Mouse (Mus musculus) spleen, adult 2 months (tissue): ENCODE data around the gene Ctrc. TPM values are rescaled to one million over a fixed set of nuclear protein-coding genes. Genes with fewer than 3 reads are reported as not detected.

ENCODE experiments used
- DNase-seq, 2 experiments: peaks; one replicate each; pipeline versions ENCODE4 v3.0.0 to v3.0.0-alpha.2; 2012 to 2021; ENCODE audit warnings: low spot score in 2 of 2, low read depth in 1 of 2
- H3K27ac ChIP-seq: fragments of 200-500 bp; 2 replicates; pipeline ENCODE4 v1.5.1; 2012; ENCODE audit warnings: low read length, inconsistent platforms; ENCODE audit not compliant: insufficient read depth
- H3K27me3 ChIP-seq: fragments of 200-500 bp; 2 replicates; pipeline ENCODE4 v1.6.1; 2012; ENCODE audit warnings: mild to moderate bottlenecking, moderate library complexity, low read length, inconsistent platforms; ENCODE audit not compliant: control insufficient read depth, insufficient read depth
- H3K36me3 ChIP-seq: fragments of 200-500 bp; 2 replicates; pipeline ENCODE4 v1.6.1; 2012; ENCODE audit warnings: mild to moderate bottlenecking, low read length, inconsistent platforms; ENCODE audit not compliant: control insufficient read depth, insufficient read depth
- H3K4me1 ChIP-seq: fragments of 200-500 bp; 2 replicates; pipeline ENCODE4 v1.6.1; 2011; ENCODE audit warnings: inconsistent platforms; ENCODE audit not compliant: control insufficient read depth, insufficient read depth, insufficient read length
- H3K4me3 ChIP-seq: fragments of 200-500 bp; 2 replicates; pipeline ENCODE4 v1.5.1; 2011; ENCODE audit warnings: mild to moderate bottlenecking, inconsistent platforms; ENCODE audit not compliant: insufficient read depth, insufficient read length; ENCODE audit errors: extremely low read depth
- CTCF ChIP-seq: fragments of 200-500 bp; IDR thresholded peaks from 2 replicates; pipeline ENCODE4 v1.5.1; 2011; ENCODE audit warnings: mild to moderate bottlenecking, inconsistent platforms; ENCODE audit not compliant: insufficient read depth, insufficient read length, insufficient replicate concordance; ENCODE audit errors: extremely low read depth
- POLR2A ChIP-seq: fragments of 200-500 bp; IDR thresholded peaks from 2 replicates; pipeline ENCODE4 v1.6.1; 2011; ENCODE audit warnings: low read depth, low read length, inconsistent platforms
- WGBS: fragments of 180-500 bp; shearing (Covaris S2); methylation state at CpG from one replicate; pipeline ENCODE4 v1.1.7; 2018; 5-methylcytosine and 5-hydroxymethylcytosine counted together
- polyA plus RNA-seq: library from polyadenylated mRNA; depleted of rRNA; stranded (reverse); fragments of >200 nt; gene quantifications from 2 replicates; pipeline ENCODE4 v1.2.3, GENCODE M21; 2012; rRNA removed

Ctrc gene
- 84.6 and 1,887 TPM in 2 replicates for polyA plus RNA-seq

DNA sequence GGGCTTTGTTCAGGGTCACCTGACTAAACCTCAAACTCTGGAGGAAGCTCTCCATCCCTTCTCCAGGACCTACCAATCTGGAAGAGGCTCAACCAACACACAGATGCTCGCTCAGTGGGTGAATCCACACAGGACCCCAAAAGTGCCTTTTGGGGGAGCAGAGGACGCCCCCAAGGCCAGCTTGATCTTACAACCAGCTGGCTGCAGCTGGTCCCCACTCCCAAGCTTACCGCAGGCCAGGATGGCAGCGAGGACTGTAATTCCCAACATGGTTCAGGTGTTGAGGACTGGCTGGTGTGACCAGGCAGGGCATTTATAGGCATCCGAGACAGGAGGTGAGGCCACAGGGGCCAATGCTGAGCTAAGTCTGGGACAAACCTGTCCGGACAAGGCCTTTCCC, at the start of gene Ctrc:
TSS of gene Ctrc (minus strand) at position 361 of the 400 bp plus-strand sequence.
- Histone ChIP-seq H3K36me3 (no peaks in the 10 kb centered on the region), H3K4me1 (no peaks in the 10 kb centered on the region), H3K4me3 (no peak within 1 kb of the TSS), H3K27ac (no peak within 1 kb of the TSS), H3K27me3 (no peaks in the 10 kb centered on the region)
- 85% methylated on average over 6 of the region's 6 CpGs for WGBS
- no peak for DNase-seq
- no peak for TF ChIP-seq CTCF
- no peak for TF ChIP-seq POLR2A

DNA sequence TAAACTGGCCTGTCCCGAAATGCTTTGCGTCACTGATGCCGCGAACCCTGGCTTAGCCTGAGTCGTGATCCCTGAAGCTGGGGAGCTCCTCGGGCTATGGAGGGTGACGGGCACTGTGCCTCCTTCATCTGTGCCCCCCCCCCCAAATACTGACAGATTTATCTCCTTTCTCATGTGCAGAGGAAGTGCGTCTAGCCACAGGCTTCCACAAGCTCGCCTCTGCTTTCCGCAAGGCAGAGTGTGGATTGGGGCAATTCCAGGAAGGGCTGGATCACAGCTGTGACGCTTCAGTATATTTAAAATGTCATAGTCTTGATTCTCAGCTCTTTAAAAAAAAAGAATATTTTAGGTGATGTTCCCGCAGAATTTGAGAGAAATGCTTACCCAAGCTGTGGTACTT, 49.6 kb upstream of the Ctrc start:
- DNase-seq: no peak
- Histone ChIP-seq H3K27me3 (no peaks in the 10 kb centered on the region), H3K36me3 (no peaks in the 10 kb centered on the region), H3K4me1 (no peaks in the 10 kb centered on the region), H3K4me3 (no peak overlapping the region), H3K27ac (no peak overlapping the region)
- WGBS: 7% methylated on average over 12 of the region's 12 CpGs
- no peak for TF ChIP-seq POLR2A
- no peak for TF ChIP-seq CTCF

DNA sequence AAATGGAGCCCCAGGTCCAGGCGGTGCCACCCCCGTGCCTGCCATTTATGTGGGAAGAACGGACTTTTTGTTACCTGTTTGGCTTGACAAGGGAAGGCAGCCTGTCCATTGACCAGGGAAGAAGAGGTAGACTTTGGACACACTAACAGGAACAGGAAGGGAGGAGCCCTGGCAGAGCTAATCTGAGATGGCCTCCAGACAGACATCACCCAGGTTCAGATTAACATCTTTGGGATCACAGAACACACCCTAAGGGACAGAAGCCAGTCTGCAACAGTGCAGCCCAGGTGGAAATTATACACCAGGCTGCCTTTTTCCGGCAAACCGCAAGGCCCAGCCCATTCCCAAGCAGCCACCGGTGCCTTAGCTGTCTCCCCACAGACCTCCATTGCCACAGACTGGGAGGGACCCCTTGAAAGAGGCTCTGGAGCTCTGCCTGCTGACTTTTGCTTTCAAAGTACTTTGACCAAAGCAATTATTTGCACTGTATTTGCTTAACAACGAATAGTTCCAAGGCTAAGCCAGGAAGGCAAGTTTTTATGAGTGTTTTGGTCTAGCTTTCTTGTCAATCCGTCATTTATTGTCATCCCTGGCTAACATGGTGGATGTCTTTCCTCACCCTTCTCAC, 47.1 kb upstream of the Ctrc start:
- H3K27me3 ChIP-seq: no peaks in the 10 kb centered on the region
- WGBS: 84% methylated on average over 8 of the region's 8 CpGs
- H3K4me1 ChIP-seq: no peaks in the 10 kb centered on the region
- H3K27ac ChIP-seq: no peak overlapping the region
- no peaks in the 10 kb centered on the region for H3K36me3 ChIP-seq
- DNase-seq: no peak
- H3K4me3 ChIP-seq: no peak overlapping the region
- TF ChIP-seq POLR2A: no peak

DNA sequence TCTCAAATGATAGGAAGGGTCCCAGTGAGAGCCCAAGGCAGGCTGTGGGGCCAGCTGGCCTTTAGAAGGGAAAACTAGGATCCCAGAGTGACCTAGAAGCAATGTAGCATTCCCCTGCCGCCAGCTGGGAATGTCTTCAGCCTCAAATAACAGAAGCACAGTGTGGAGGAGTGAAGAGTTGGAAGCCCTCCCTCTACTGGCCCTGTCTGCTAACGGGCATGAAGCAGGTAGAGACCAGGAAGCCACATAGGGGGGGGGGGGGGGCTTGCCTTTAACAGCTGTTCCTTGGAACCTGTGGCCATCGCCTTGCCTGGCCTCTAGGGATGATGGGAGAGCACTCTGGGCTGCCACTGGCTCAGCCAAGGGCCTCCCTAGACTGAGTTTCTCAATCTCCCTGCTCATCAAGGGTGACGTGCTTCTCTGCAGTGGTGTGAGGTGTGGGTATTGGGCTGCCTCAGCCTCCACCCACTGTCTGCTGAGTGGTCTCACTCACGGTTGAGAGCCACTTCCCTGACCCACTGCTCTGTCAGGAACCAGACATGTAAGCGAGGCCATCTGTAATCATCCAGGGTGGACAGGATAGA, 40.3 kb upstream of the Ctrc start:
- no peak overlapping the region for H3K4me3 ChIP-seq
- no peak for TF ChIP-seq POLR2A
- no peak for TF ChIP-seq CTCF
- no peaks in the 10 kb centered on the region for H3K27me3 ChIP-seq
- H3K36me3 ChIP-seq: no peaks in the 10 kb centered on the region
- DNase-seq: no peak
- WGBS: 42% methylated on average over 6 of the region's 6 CpGs
- H3K27ac ChIP-seq: no peak overlapping the region
- H3K4me1 ChIP-seq: no peaks in the 10 kb centered on the region

GRCm38 (mm10) chr4:141885451-141885850, 39.3 kb upstream of the Ctrc start:
- TF ChIP-seq POLR2A: no peak
- TF ChIP-seq CTCF: no peak
- Histone ChIP-seq H3K4me3 (no peak overlapping the region), H3K36me3 (no peaks in the 10 kb centered on the region), H3K4me1 (no peaks in the 10 kb centered on the region), H3K27me3 (no peaks in the 10 kb centered on the region), H3K27ac (no peak overlapping the region)
- 85% methylated on average over 9 of the region's 9 CpGs for WGBS
- no peak for DNase-seq

DNA sequence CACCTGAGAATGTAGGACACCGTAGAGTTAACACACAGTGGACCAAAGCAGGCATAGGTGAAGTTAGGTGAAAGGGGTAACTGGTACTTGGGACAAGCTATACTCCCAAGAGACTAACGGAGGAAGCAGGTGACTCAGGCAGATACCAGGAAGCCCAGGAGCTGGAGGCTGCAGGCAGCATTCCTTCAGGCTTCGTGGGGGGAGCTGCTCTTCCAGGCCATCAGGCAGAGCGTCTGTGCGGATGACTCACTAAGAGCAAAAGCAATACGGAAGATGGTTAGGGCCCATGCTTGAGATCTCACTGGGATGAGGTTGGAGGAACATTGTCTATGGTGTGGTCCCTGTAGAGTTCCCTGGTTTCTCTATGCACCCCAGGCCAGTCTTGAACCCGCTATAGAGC, 36.7 kb upstream of the Ctrc start:
- no peak for DNase-seq
- no peak for TF ChIP-seq CTCF
- no peak for TF ChIP-seq POLR2A
- Histone ChIP-seq H3K27ac (no peak overlapping the region), H3K27me3 (no peaks in the 10 kb centered on the region), H3K4me3 (no peak overlapping the region), H3K4me1 (no peaks in the 10 kb centered on the region), H3K36me3 (no peaks in the 10 kb centered on the region)
- 89% methylated on average over 7 of the region's 7 CpGs for WGBS

DNA sequence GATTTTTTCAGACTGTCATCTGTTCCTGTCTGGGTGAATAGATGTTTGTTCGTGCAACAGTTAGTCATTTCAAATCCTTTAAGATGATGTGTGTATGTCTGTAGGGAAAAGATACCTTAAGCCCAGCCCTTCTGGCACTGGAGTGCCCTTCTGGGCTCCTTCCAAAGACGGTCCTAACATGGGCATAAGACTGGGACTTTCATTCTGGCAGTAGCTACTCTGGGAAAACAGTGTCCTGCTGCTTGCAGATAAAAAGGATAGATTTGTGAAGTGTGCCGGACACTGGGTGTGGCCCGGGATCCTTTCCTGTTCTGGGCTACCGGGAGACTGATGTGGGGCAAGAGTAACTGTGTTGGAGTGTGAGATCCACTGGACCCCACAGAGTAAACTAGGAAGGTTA, 35.8 kb upstream of the Ctrc start:
- Histone ChIP-seq H3K27me3 (no peaks in the 10 kb centered on the region), H3K27ac (no peak overlapping the region), H3K4me3 (no peak overlapping the region), H3K36me3 (no peaks in the 10 kb centered on the region), H3K4me1 (no peaks in the 10 kb centered on the region)
- TF ChIP-seq POLR2A: no peak
- no peak for TF ChIP-seq CTCF
- WGBS: 85% methylated on average over 5 of the region's 5 CpGs
- DNase-seq: no peak
